Mouse (Mus musculus): Measurements from ENCODE around the gene Tmem176a.

- TF ChIP-seq CTCF (conservative IDR thresholded peaks at IDR 0.05; ENCODE audit: low read length) (no peak), NANOG (IDR thresholded peaks at IDR 0.05; ENCODE audit: borderline replicate concordance, low read length) (no peak), POU5F1 (IDR thresholded peaks at IDR 0.05; ENCODE audit: borderline replicate concordance, low read length) (no peak)
Observed at GRCm38 (mm10) chr6:48832426-48832825, 8.3 kb upstream of the Tmem176a start.

All from E14TG2a.4 (cell line).